Mouse (Mus musculus): ENCODE results near the gene Psd. TPM values are rescaled to one million over a fixed set of nuclear protein-coding genes. Genes with fewer than 3 reads are reported as not detected.

The Psd gene
- total RNA-seq, 4 experiments from 2014 or later = 550 to 592 (median 567) TPM

DNA sequence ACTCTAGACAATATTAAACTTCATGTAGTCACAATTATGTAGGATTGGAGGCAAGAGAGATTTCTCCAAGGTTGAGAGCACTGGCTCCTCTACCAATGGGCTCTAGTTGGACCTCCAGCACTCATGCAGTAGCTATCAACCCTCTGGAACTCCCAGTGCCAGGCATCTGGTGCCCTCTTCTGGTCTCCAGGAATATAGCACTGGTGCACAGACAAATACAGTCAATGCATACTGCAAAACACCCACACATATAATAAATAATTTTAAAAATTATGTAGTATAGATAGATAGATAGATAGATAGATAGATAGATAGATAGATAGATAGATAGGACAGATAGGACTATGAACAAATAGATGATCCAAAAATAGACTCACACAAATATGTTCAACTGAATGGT, 51.6 kb downstream of the Psd start:
- DNase-seq (ENCODE audit: low spot score in 2 of 2) = no peak

DNA sequence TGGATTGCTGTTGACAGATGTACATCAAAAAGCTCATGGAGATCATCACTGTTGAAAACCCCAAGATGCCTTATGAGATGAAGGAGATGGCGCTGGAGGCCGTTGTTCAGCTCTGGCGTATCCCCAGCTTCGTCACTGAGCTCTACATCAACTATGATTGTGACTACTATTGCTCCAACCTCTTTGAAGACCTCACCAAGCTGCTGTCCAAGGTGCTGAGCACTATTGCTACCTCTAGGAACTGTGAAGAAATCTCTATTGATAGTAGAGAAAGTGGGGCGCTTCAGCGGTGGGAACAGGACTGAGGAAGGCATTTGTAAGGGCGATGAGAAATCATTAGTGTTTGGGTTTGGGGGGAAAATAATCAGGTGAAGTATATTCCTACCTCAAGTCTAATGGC, 62.2 kb downstream of the Psd start:
- DNase-seq (ENCODE audit: low spot score in 2 of 2) = no peak

Small RNA genes within 50 kb of the gene (microRNA-seq; reads per million reads assigned to microRNA genes)
- 0 to 2.2 reads per million in 2 experiments for gene Mir146b

Other genes with a start within 250 kb of the Psd start
- gene Elovl3, start 195.3 kb downstream of the Psd start, total RNA-seq (2022) = not detected
- not detected for gene Pitx3, start 178.8 kb downstream of the Psd start, total RNA-seq (2022)
- gene Gbf1, start 174.6 kb downstream of the Psd start, total RNA-seq (2022) = 10 to 100 TPM; 76.4 to 97.5 (median 78.8) TPM
- 1 to 10 TPM; 1.9 to 3.3 (median 2.2) TPM for gene Nfkb2, start 22.8 kb downstream of the Psd start, total RNA-seq (2022)
- gene Fbxl15, start 1.0 kb upstream of the Psd start, total RNA-seq (2022) = 10 to 100 TPM; 23.7 to 27.6 (median 25.1) TPM
- gene Cuedc2, start 11.5 kb upstream of the Psd start, total RNA-seq (2022) = 100 to 1,000 TPM; 187 to 201 (median 192) TPM
- 10 to 100 TPM; 28.9 to 29.9 (median 29.5) TPM for gene Mfsd13a, start 14.0 kb upstream of the Psd start, total RNA-seq (2022)
- gene 2310034G01Rik, start 23.1 kb upstream of the Psd start, total RNA-seq (2022) = 1 to 10 TPM in 3 of 4 experiments, under 1 TPM in 1; 0.36 to 1.5 (median 1.0) TPM
- gene Actr1a, start 68.6 kb upstream of the Psd start, total RNA-seq (2022) = 100 to 1,000 TPM; 192 to 205 (median 199) TPM
- 10 to 100 TPM; 15.8 to 20.0 (median 19.7) TPM for gene Sufu, start 69.7 kb upstream of the Psd start, total RNA-seq (2022)
- 100 to 1,000 TPM; 103 to 108 (median 104) TPM for gene Trim8, start 174.5 kb upstream of the Psd start, total RNA-seq (2022)
- gene Arl3, start 246.0 kb upstream of the Psd start, total RNA-seq (2022) = 100 to 1,000 TPM in 3 of 4 experiments, 10 to 100 TPM in 1; 94.2 to 133 (median 116) TPM
- 1 to 10 TPM; 4.3 to 5.6 (median 4.8) TPM for gene Sfxn2, start 246.2 kb upstream of the Psd start, total RNA-seq (2022)

All from left cerebral cortex, adult 8-10 months (tissue).